Mouse (Mus musculus) forebrain, embryonic 13.5 days (tissue): ENCODE results near the gene Gcnt1. TPM values are rescaled to one million over a fixed set of nuclear protein-coding genes. Genes with fewer than 3 reads are reported as not detected.

Experiments used
- ATAC-seq: fragments of 200-750 bp; cut with Nextera tagmentation; 2 replicates; pipeline ENCODE4 v1.8.0; 2017
- H3K27ac ChIP-seq: fragments of 300-500 bp; sonication (generic); 2 replicates; pipeline ENCODE4 v1.5.1; 2015; ENCODE audit warnings: inconsistent platforms, mild to moderate bottlenecking, moderate library complexity
- H3K27me3 ChIP-seq: fragments of 300-500 bp; sonication (generic); 2 replicates; pipeline ENCODE4 v1.6.1; 2015; ENCODE audit warnings: mild to moderate bottlenecking, inconsistent platforms
- H3K36me3 ChIP-seq: fragments of 300-500 bp; sonication (generic); 2 replicates; pipeline ENCODE4 v1.6.1; 2015; ENCODE audit warnings: mild to moderate bottlenecking, inconsistent platforms; ENCODE audit not compliant: poor library complexity, severe bottlenecking
- H3K4me1 ChIP-seq: fragments of 300-500 bp; sonication (generic); 2 replicates; pipeline ENCODE4 v1.6.1; 2015; ENCODE audit warnings: inconsistent platforms
- H3K4me2 ChIP-seq: fragments of 300-500 bp; sonication (generic); 2 replicates; pipeline ENCODE4 v1.6.1; 2015; ENCODE audit warnings: inconsistent platforms, mild to moderate bottlenecking, moderate library complexity
- H3K4me3 ChIP-seq: fragments of 300-500 bp; sonication (generic); 2 replicates; pipeline ENCODE4 v1.5.1; 2015; ENCODE audit warnings: mild to moderate bottlenecking, inconsistent platforms
- H3K9ac ChIP-seq: fragments of 300-500 bp; sonication (generic); 2 replicates; pipeline ENCODE4 v1.6.1; 2015; ENCODE audit warnings: mild to moderate bottlenecking, inconsistent platforms
- H3K9me3 ChIP-seq: fragments of 300-500 bp; sonication (generic); replicated peaks from 2 replicates; pipeline ENCODE4 v1.6.1; 2016; ENCODE audit warnings: inconsistent platforms
- WGBS: fragments of 180-500 bp; shearing (Covaris S2); methylation state at CpG from one replicate; pipeline ENCODE4 v1.1.7; 2015; 5-methylcytosine and 5-hydroxymethylcytosine counted together
- polyA plus RNA-seq: library from polyadenylated mRNA; unstranded; fragments of >200 nt; fragmentation: Nextera tagmentation; extraction: Ambion mirVana; gene quantifications from 2 replicates; pipeline ENCODE4 v1.2.1, GENCODE M21; 2015

Gene Gcnt1
- polyA plus RNA-seq, 1 experiment from 2014 or later = 0.50 TPM

GRCm38 (mm10) chr19:17316311-17317003 lies 56.2 kb downstream of the Gcnt1 start:
- no peaks in the 10 kb centered on the region for H3K36me3 ChIP-seq
- no peak overlapping the region for H3K9ac ChIP-seq
- no peak overlapping the region for H3K4me3 ChIP-seq
- H3K4me1 ChIP-seq = no peaks in the 10 kb centered on the region
- H3K4me2 ChIP-seq = no peak overlapping the region
- no peaks in the 10 kb centered on the region for H3K27me3 ChIP-seq
- no peak overlapping the region for H3K27ac ChIP-seq
- ATAC-seq = no peak
- WGBS = 85% methylated on average over 2 of the region's 2 CpGs
- no peaks in the 10 kb centered on the region for H3K9me3 ChIP-seq

GRCm38 (mm10) chr19:17314451-17314850 lies 58.2 kb downstream of the Gcnt1 start:
- Histone ChIP-seq H3K4me3 (no peak overlapping the region), H3K27me3 (no peaks in the 10 kb centered on the region), H3K4me1 (no peaks in the 10 kb centered on the region), H3K4me2 (no peak overlapping the region), H3K27ac (no peak overlapping the region), H3K36me3 (no peaks in the 10 kb centered on the region), H3K9me3 (no peaks in the 10 kb centered on the region), H3K9ac (no peak overlapping the region)
- no peak for ATAC-seq
- 84% methylated on average over 2 of the region's 2 CpGs for whole genome bisulfite sequencing

DNA sequence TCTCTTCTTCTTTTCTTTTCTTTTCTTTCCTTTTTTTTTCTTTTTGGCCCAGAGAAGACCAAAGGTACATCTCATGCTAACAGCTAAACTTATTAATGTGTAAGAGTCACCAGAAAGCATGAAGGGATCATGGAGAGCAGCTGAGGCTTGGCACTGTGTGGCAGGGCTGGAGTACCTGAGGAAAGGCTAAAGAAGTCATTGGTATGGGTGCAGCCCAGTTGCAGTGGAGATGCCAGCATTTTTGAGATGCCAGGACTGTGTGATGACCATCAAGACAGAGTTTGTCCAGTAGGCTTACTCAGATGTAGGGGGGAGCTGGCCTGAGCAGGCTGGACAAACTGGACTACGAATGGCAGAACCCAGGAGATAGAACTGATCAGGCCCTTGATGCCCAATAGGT lies 58.9 kb downstream of the Gcnt1 start:
- Histone ChIP-seq H3K27ac (no peak overlapping the region), H3K9me3 (no peaks in the 10 kb centered on the region), H3K4me2 (no peak overlapping the region), H3K4me3 (no peak overlapping the region), H3K4me1 (no peaks in the 10 kb centered on the region), H3K36me3 (no peaks in the 10 kb centered on the region), H3K9ac (no peak overlapping the region), H3K27me3 (no peaks in the 10 kb centered on the region)
- 78% methylated on average over 1 of the region's 1 CpGs for WGBS
- ATAC-seq = no peak

GRCm38 (mm10) chr19:17312671-17313180 lies 59.9 kb downstream of the Gcnt1 start:
- H3K36me3 ChIP-seq = no peaks in the 10 kb centered on the region
- no peak overlapping the region for H3K4me2 ChIP-seq
- ATAC-seq = no peak
- no peak overlapping the region for H3K27ac ChIP-seq
- 90% methylated on average over 5 of the region's 5 CpGs for WGBS
- H3K4me1 ChIP-seq = no peaks in the 10 kb centered on the region
- no peaks in the 10 kb centered on the region for H3K9me3 ChIP-seq
- H3K27me3 ChIP-seq = no peaks in the 10 kb centered on the region
- H3K9ac ChIP-seq = no peak overlapping the region
- no peak overlapping the region for H3K4me3 ChIP-seq

DNA sequence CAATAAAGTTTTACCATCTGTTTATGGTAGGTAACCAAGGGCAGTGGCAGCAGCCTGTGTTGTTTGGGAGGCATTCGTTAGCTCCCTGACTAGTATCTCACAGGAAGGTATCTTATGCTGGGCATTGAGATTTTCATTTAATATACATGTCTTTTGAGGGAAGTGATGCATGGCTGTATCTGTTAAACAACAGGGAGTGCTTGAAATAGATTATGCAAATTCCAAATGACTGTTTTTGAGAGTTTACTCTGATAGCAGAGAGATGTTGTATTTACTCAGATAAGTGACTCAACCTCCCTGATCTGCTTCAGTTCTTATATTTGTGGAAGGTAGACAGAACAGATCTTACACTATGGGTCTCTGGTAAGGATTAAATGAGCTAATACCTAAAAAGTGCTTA lies 61.1 kb downstream of the Gcnt1 start:
- H3K27me3 ChIP-seq = no peaks in the 10 kb centered on the region
- no peak overlapping the region for H3K27ac ChIP-seq
- no peak overlapping the region for H3K4me2 ChIP-seq
- no peak overlapping the region for H3K9ac ChIP-seq
- no peaks in the 10 kb centered on the region for H3K9me3 ChIP-seq
- WGBS = 79% methylated on average over 1 of the region's 1 CpGs
- H3K36me3 ChIP-seq = no peaks in the 10 kb centered on the region
- ATAC-seq = no peak
- no peak overlapping the region for H3K4me3 ChIP-seq
- no peaks in the 10 kb centered on the region for H3K4me1 ChIP-seq

GRCm38 (mm10) chr19:17311031-17311430 lies 61.6 kb downstream of the Gcnt1 start:
- WGBS = 82% methylated on average over 2 of the region's 2 CpGs
- H3K4me1 ChIP-seq = no peaks in the 10 kb centered on the region
- no peak overlapping the region for H3K4me2 ChIP-seq
- H3K27me3 ChIP-seq = no peaks in the 10 kb centered on the region
- no peak for ATAC-seq
- H3K4me3 ChIP-seq = no peak overlapping the region
- H3K9me3 ChIP-seq = no peaks in the 10 kb centered on the region
- no peak overlapping the region for H3K9ac ChIP-seq
- H3K36me3 ChIP-seq = no peaks in the 10 kb centered on the region
- H3K27ac ChIP-seq = no peak overlapping the region

- 88% methylated on average over 5 of the region's 5 CpGs for WGBS
- no peak for ATAC-seq
- Histone ChIP-seq H3K4me2 (no peak overlapping the region), H3K27ac (no peak overlapping the region), H3K27me3 (no peaks in the 10 kb centered on the region), H3K9ac (no peak overlapping the region), H3K9me3 (no peaks in the 10 kb centered on the region), H3K36me3 (no peaks in the 10 kb centered on the region), H3K4me1 (no peaks in the 10 kb centered on the region), H3K4me3 (no peak overlapping the region)
These were observed 76.6 kb downstream of the Gcnt1 start for GRCm38 (mm10) chr19:17296081-17296480.

GRCm38 (mm10) chr19:17295211-17295766 lies 77.4 kb downstream of the Gcnt1 start:
- Histone ChIP-seq H3K4me3 (no peak overlapping the region), H3K27me3 (no peaks in the 10 kb centered on the region), H3K36me3 (no peaks in the 10 kb centered on the region), H3K4me2 (no peak overlapping the region), H3K9ac (no peak overlapping the region), H3K27ac (no peak overlapping the region), H3K4me1 (no peaks in the 10 kb centered on the region), H3K9me3 (no peaks in the 10 kb centered on the region)
- ATAC-seq = no peak
- WGBS = 89% methylated on average over 6 of the region's 6 CpGs

DNA sequence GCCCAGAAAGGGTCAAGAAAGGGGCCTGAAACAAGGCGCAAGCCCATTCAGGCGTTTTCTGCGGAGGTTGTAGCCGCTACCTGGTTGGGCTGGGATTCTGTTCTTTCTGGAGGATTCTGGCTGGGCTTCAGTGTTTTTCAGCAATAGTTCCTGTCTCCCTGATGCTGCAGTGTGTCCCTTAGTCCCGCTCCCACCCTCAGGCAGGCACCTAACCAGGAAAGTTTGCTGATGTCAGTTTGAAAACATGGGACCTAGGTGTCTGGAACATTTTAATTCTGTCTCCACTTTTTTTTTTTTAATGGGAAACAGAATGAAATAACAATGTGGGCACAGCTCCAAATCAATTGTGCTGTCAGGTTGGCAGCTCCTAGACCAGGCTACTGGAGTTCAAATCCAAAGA lies 78.5 kb downstream of the Gcnt1 start:
- Histone ChIP-seq H3K9ac (no peak overlapping the region), H3K36me3 (no peaks in the 10 kb centered on the region), H3K4me1 (no peaks in the 10 kb centered on the region), H3K4me3 (no peak overlapping the region), H3K27me3 (no peaks in the 10 kb centered on the region), H3K27ac (no peak overlapping the region), H3K4me2 (no peak overlapping the region), H3K9me3 (no peaks in the 10 kb centered on the region)
- ATAC-seq = no peak
- WGBS = 84% methylated on average over 5 of the region's 5 CpGs

DNA sequence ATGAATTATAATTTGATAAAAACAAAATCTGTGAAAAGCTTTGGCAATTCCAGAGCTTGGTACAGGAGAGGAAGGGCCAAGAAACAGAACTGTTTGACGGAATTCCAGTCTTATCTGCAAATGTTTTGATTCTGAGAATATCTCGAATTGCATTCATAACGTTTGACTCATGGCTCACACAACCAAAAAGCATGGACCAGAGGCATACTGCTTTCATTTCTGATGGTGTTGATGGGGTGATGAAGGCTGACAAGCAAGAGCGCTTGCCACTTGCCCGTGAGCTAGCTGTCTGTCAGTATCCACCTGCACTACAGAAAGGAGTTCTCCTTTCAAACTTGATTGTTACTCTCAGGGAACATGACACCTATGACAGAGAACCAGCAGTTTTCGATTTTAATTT lies 83.1 kb downstream of the Gcnt1 start:
- WGBS = 87% methylated on average over 6 of the region's 6 CpGs
- Histone ChIP-seq H3K27ac (no peak overlapping the region), H3K27me3 (no peaks in the 10 kb centered on the region), H3K9ac (no peak overlapping the region), H3K4me2 (no peak overlapping the region), H3K9me3 (no peaks in the 10 kb centered on the region), H3K36me3 (no peaks in the 10 kb centered on the region), H3K4me3 (no peak overlapping the region), H3K4me1 (no peaks in the 10 kb centered on the region)
- no peak for ATAC-seq

- WGBS = 83% methylated on average over 7 of the region's 7 CpGs
- Histone ChIP-seq H3K4me2 (no peak overlapping the region), H3K9me3 (no peaks in the 10 kb centered on the region), H3K4me1 (no peaks in the 10 kb centered on the region), H3K36me3 (no peaks in the 10 kb centered on the region), H3K9ac (no peak overlapping the region), H3K27ac (no peak overlapping the region), H3K27me3 (no peaks in the 10 kb centered on the region), H3K4me3 (no peak overlapping the region)
- no peak for ATAC-seq
These were observed 86.6 kb downstream of the Gcnt1 start for GRCm38 (mm10) chr19:17286004-17286403.

DNA sequence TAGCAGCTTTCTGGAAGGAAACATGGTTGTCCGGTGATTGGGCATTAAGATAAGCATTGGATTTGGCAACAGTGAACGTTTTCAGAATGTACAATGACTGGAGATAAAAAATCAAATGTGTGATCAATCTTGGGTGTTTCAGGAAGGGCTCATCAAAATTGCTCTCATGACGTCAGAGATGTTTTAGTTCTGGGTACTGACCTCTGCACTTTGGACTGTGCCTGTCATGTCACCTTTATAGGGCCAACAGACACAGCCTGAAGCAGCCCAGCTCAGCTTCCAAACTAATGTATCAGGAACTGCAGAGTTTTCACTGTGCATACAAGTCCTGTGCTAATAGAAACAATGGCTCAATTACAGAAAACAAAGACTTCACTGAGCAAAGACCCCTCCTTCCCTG lies 89.3 kb downstream of the Gcnt1 start:
- no peaks in the 10 kb centered on the region for H3K36me3 ChIP-seq
- H3K9ac ChIP-seq = no peak overlapping the region
- no peak overlapping the region for H3K27ac ChIP-seq
- no peak for ATAC-seq
- no peak overlapping the region for H3K4me2 ChIP-seq
- WGBS = 83% methylated on average over 3 of the region's 3 CpGs
- H3K4me1 ChIP-seq = no peaks in the 10 kb centered on the region
- H3K4me3 ChIP-seq = no peak overlapping the region
- no peaks in the 10 kb centered on the region for H3K27me3 ChIP-seq
- H3K9me3 ChIP-seq = no peaks in the 10 kb centered on the region
